Mouse (Mus musculus): Measurements from ENCODE around the gene Scn5a.

- TF ChIP-seq CTCF (conservative IDR thresholded peaks at IDR 0.05; ENCODE audit: low read length) (no peak), NANOG (IDR thresholded peaks at IDR 0.05; ENCODE audit: borderline replicate concordance, low read length) (no peak)
Observed at GRCm38 (mm10) chr9:119598501-119598900, 19.7 kb upstream of the Scn5a start.
